Mouse (Mus musculus): ENCODE data around the gene Selenos. TPM values are rescaled to one million over a fixed set of nuclear protein-coding genes. Genes with fewer than 3 reads are reported as not detected.
A peak's percentile ranks its signal among the peaks of the same experiment; 100 is the strongest.
"Not testable (repeated sequence)": the region's sequence is repeated elsewhere in the genome, so short reads cannot be mapped to it uniquely, and the experiment has no call there.

Selenos gene
- total RNA-seq (2017), result 102 to 127 TPM (median 106 TPM) in 3 replicates

GRCm38 (mm10) chr7:66079364-66080230, at the start of gene Selenos:
Selenos (plus strand) TSS chr7:66079649.
- ATAC-seq (replicated peaks; ENCODE audit: insufficient number of reproducible peaks, low FRiP score, low TSS enrichment, poor library complexity, severe bottlenecking), result peak; percentile 99

GRCm38 (mm10) chr7:66036809-66037208, 42.6 kb upstream of the Selenos start:
- no peak for ATAC-seq (replicated peaks; ENCODE audit: insufficient number of reproducible peaks, low FRiP score, low TSS enrichment, poor library complexity, severe bottlenecking)

DNA sequence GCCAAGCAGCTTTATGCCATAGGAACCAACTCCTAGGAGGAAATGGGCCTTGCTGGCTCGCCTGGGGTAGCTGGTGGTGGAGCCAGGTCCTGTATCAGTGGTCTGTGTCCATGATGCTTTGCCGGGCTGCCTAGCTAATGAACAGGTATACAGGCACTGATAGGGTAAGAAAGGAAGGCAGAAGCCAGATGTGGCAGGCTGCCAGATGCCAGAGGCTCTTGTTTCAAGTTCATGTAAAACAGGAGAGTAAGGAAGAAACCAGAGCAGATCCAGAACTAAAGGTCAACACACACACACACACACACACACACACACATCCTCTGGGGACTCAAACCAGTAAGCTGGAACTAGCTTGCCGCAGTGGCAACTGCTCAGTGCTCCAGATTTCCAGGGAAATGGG, 41.2 kb upstream of the Selenos start:
- ATAC-seq (replicated peaks; ENCODE audit: insufficient number of reproducible peaks, low FRiP score, low TSS enrichment, poor library complexity, severe bottlenecking), result no peak

- no peak for ATAC-seq (replicated peaks; ENCODE audit: insufficient number of reproducible peaks, low FRiP score, low TSS enrichment, poor library complexity, severe bottlenecking)
Observed at GRCm38 (mm10) chr7:66038730-66039129, 40.7 kb upstream of the Selenos start.

GRCm38 (mm10) chr7:66040026-66040814, 39.2 kb upstream of the Selenos start:
- ATAC-seq (replicated peaks; ENCODE audit: insufficient number of reproducible peaks, low FRiP score, low TSS enrichment, poor library complexity, severe bottlenecking), result no peak

DNA sequence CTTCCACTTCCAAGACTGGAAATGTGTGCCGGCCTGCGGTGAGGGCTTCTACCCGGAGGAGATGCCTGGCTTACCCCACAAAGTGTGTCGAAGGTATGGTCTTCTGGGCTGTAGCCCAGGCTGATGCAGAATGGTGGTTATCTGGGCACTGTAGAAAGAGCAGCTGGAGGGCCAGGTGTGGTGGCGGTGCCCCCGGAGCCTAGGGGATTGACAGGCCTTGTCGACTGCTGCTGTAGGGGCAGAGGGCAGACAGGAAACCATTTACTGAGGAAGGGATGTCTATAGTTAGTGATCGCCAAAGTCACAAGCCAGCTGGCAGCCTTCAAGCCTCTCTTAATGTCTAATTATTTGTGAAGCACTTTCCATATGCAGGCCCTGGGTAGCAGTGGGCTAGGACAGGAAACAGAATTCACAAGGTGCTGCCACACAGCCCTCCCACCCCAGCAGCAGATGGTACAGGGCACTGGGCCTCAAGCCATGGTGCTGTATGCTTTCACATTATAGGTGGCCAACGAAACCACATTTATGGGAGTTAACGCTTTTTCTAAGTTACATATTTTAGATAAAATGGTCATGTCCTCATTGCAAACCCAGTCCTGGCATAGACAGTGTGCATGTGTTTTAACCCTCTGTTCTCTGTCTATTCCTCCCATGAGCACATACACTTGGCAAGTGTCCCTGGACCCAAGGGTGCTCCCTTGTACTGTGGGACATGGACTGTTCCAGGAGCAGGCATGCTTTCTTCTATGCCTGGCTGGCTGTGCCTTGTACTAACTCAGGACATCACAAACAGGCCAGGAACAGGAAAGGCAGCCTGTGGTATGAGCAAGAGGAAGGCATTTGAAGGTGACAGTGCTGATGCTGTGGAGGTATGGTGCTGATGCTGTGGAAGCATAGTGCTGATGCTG, 35.6 kb upstream of the Selenos start, which contains the start of gene Gm45213:
Gm45213 (plus strand) TSS at position 51 of the 908 bp plus-strand sequence.
- ATAC-seq (replicated peaks; ENCODE audit: insufficient number of reproducible peaks, low FRiP score, low TSS enrichment, poor library complexity, severe bottlenecking), result no peak

DNA sequence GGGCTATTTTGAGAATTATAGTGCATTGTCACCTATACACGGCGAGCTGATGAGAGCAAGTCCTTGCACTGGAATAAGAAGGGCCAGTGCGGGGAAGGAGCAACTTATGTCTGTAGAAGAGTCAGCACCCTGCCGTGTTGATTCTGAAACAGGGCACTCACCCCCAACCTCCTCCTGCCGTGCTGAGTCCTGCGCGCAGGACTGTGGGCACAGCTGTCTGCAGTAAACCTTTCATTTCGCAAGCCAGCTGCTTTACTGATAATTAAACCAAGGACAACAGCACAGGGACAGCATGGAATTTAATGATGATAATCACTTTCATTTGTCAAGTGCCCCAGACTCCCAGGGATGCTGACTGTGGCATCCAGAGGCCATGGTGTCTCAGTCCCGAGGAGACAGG, 34.8 kb upstream of the Selenos start:
- ATAC-seq (replicated peaks; ENCODE audit: insufficient number of reproducible peaks, low FRiP score, low TSS enrichment, poor library complexity, severe bottlenecking), result no peak

DNA sequence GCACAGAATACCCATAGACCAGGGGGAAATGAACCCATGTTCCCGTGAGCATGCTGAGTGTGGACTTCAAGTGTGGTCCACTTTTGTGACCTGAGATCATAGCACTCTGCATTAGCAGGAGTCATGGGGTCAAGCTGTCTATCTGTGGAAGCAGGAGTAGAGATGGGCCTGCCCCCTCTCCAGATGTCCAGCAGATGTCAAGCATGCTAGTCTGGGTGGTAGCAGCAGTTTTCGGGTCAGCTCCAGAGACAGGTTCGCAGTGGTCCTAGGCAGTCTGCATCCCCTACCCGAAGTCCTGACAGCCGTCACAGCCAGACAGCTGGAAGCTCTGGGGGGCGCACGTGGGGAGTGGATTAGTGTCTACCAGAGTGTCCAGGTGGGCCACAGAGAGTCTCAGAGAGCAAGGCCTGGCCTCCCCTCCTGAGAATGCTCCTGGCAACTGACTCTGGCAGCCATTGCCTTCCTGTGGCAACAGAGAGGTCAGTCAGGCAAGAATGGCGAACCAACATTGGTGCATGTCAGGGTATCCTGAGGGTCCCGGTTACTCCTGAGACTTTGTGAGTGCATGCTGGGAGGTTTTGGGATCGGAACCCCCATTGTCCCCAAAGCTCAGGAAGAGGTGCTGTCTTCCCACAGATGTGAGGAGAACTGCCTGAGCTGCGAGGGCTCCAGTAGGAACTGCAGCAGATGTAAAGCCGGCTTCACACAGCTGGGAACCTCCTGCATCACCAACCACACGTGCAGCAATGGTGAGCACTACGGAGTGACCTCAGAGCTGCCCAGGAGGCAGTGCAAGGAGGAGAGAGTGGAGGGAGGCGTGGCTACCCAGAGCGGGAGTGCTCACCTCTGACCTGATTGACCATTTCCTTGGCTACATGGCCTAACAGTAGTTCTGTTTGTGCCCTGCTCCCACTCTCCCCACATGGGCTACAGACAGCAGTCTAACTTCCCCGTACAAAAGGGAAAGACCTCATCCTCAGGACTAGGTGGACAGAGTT, 32.2 kb upstream of the Selenos start:
- no peak for ATAC-seq (replicated peaks; ENCODE audit: insufficient number of reproducible peaks, low FRiP score, low TSS enrichment, poor library complexity, severe bottlenecking)

- no peak for ATAC-seq (replicated peaks; ENCODE audit: insufficient number of reproducible peaks, low FRiP score, low TSS enrichment, poor library complexity, severe bottlenecking)
Observed at GRCm38 (mm10) chr7:66047975-66048374, 31.5 kb upstream of the Selenos start.

DNA sequence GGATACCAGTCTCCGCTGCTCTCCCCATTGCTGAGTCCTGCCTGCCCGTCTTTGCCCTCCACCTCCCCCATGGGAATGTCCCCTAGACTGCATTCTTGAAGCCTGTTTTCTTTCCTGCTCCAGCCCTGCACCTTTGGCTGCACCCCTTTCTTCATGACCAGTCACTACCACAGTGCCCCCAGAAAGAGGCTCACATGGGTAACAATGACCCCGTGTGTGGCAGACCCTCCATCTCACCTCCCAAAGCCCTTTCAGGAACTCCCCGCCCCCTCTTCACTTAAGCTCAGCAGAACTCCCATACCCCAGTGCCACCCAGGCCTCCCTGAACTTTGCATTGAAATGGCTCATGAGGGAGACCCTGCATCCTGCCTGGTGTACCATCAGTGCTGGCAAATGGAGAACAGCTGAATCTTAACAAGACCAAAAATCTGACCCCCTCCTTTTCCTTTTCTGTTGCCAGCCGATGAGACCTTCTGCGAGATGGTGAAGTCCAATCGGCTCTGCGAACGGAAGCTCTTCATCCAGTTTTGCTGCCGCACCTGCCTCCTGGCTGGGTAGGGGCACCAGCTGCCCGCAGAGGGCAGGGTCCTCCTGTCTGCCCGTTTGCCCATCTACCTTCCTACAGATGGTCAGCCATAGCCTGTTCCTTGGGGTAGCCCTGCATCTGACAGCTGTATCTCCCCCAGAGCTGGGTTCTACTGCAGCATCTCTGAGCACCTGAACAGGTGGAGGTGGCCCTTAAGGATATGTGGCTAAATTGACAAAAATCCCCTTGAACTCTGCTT, 30.8 kb upstream of the Selenos start:
- no peak for ATAC-seq (replicated peaks; ENCODE audit: insufficient number of reproducible peaks, low FRiP score, low TSS enrichment, poor library complexity, severe bottlenecking)

DNA sequence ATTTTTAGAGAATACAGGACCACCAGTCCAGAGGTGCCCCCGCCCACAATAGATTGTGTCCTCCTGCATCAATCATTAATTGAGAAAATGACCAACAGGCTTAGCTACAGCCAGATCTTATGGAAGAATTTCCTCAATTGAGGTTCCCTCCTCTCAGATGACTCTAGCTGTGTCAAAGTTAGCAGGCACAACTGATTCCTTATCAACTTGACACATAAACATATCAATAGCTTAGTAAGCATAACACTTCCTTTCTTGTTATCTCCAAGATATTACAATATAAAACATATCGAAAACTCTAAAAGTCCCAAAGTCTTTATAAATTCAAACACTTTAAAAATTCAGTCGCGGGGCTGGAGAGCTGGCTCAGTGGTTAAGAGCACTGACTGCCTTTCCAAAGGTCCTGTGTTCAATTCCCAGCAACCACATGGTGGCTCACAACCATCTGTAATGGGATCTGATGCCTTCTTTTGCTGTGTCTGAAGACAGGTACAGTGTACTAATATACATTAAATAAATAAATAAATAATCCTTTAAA, 25.4 kb upstream of the Selenos start:
- no peak for ATAC-seq (replicated peaks; ENCODE audit: insufficient number of reproducible peaks, low FRiP score, low TSS enrichment, poor library complexity, severe bottlenecking)

DNA sequence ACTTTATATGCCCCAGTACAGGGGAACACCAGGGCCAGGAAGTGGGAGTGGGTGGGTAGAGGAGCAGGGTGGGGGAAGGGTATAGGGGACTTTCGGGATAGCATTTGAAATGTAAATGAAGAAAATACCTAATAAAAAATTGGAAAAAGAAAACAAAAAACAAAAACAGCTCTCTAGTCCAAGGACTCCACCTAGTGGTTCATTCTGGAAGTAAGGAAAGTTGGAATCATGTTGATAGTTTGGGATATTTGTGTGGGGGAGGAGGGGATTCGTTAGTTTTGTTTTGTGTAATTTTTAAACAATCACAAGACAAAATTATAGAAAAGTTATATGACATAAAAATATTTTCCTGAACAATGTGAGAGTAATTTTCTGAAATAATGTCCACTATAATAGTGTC, 24.1 kb upstream of the Selenos start:
- ATAC-seq (replicated peaks; ENCODE audit: insufficient number of reproducible peaks, low FRiP score, low TSS enrichment, poor library complexity, severe bottlenecking), result not testable (repeated sequence)

DNA sequence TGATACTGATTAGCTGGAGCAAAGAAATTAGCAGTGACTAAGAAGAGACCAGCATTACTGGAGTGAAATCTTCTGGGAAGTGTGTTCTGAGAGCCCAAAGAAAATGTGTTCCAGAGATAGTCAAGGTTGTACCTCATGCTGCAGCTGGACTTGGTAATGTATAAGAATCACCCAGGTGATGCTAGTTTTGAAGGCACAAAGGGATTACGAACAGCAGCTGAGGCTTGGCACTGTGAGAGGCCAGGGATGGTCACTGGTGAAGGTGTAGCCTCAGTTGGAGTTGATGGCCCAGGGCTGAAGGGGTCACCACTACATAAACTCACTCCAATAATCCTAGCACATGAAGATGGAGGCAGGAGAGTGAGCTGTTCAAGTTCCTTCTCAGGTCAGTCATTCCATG, 20.7 kb upstream of the Selenos start, which contains the start of gene Snrpa1:
Snrpa1 (plus strand) TSS at position 301 of the 400 bp plus-strand sequence.
- no peak for ATAC-seq (replicated peaks; ENCODE audit: insufficient number of reproducible peaks, low FRiP score, low TSS enrichment, poor library complexity, severe bottlenecking)

DNA sequence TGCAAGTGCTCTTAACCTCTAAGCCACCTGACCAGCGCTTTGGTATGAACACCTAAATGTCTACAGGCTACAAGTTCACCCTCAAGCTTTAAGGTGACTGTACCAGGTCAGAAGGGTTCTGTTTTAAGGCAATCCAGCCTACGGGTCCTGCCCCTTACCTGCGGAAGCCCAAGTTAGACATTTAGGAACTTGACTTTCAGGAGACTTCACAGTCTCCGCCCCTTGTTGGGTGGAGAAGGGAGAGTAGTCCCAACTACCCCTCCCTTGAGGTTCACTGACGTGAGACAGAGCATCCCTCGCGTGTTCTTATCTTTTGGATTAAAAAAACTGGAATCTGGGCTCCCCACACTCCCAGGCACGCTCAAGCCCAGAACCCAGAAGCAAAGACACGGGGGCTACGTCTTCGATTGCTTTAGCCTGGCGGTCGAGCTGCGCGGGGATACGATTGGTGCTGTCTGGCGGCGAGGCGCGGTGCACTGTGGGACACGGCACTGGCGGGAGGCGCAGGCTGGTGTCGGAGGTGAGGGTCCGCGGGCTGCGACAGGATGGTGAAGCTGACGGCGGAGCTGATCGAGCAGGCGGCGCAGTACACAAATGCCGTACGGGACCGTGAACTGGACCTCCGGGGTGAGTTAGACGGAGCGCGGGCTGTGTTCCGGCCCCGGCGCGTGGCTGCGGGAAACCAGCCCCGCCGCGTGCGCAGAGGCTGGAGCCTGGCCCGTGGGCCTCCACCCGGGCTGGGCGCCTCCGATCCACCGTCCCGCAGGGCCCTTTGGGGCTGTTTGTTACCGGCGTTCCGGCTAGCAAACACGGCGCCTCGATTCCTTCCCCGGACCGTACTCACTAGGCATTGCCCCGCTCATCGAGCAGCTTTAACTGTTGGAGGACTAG, 19.1 kb upstream of the Selenos start:
- peak; percentile 94 for ATAC-seq (replicated peaks; ENCODE audit: insufficient number of reproducible peaks, low FRiP score, low TSS enrichment, poor library complexity, severe bottlenecking)

- no peak for ATAC-seq (replicated peaks; ENCODE audit: insufficient number of reproducible peaks, low FRiP score, low TSS enrichment, poor library complexity, severe bottlenecking)
Observed at GRCm38 (mm10) chr7:66061057-66061456, 18.4 kb upstream of the Selenos start.

- no peak for ATAC-seq (replicated peaks; ENCODE audit: insufficient number of reproducible peaks, low FRiP score, low TSS enrichment, poor library complexity, severe bottlenecking)
Observed at GRCm38 (mm10) chr7:66076411-66076810, 3.0 kb upstream of the Selenos start.

Data from monocyte, adult 5-6 weeks (primary cell).